Mouse (Mus musculus): ENCODE measurements at regions not wholly inside any gene's neighbourhood (a gene's known extent, or its start where the extent isn't known, plus 50 kb on each side); places are given as distances from the start of the nearest gene placed in this dataset.

DNA sequence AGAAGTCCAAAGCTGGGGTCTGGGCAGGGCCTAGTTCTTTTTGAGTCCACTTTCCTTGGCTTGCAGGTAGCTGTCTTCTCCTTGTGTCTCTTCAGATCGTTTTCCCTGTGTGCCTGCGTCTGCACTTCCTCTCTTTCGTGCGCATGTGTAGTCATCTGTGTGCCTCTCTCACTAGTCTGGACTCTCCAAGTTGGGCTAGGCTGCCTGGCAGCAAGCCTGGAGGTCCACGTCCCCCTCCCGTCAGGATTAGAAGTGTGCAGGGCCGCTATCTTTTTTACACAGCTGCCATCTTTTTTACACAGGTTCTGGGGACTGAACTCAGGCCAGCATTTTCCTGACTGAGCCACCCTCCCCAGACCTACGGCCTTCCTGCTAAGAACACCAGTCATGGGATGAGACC, 55.8 kb upstream of the Sec14l1 start:
- TF ChIP-seq CTCF (IDR thresholded peaks at IDR 0.05; ENCODE audit: low read depth, low read length) (no peak), POLR2A (IDR thresholded peaks at IDR 0.05; ENCODE audit: borderline replicate concordance, low read depth, low read length) (no peak)
